Mouse (Mus musculus) hindbrain, embryonic 14.5 days (tissue): ENCODE data around the gene Ccdc87. TPM values are rescaled to one million over a fixed set of nuclear protein-coding genes. Genes with fewer than 3 reads are reported as not detected.
A peak's percentile ranks its signal among the peaks of the same experiment; 100 is the strongest.

Experiments
- ATAC-seq: fragments of 200-750 bp; cut with Nextera tagmentation; 2 replicates; pipeline ENCODE4 v1.8.0; 2017; ENCODE audit warnings: moderate number of reproducible peaks, mild to moderate bottlenecking, moderate TSS enrichment, moderate library complexity; ENCODE audit not compliant: low FRiP score
- DNase-seq: peaks from one replicate; pipeline ENCODE4 v3.0.0-alpha.2; 2015; ENCODE audit warnings: low spot score
- H3K27ac ChIP-seq: fragments of 300-500 bp; sonication (generic); 2 replicates; pipeline ENCODE4 v1.5.1; 2014; ENCODE audit warnings: mild to moderate bottlenecking, moderate library complexity
- H3K27me3 ChIP-seq: fragments of 300-500 bp; sonication (generic); 2 replicates; pipeline ENCODE4 v1.6.1; 2014; ENCODE audit warnings: mild to moderate bottlenecking, low read length, mixed read lengths; ENCODE audit not compliant: control insufficient read depth, insufficient read depth
- H3K36me3 ChIP-seq: fragments of 300-500 bp; sonication (generic); replicated peaks from 2 replicates; pipeline ENCODE4 v1.6.1; 2014; ENCODE audit not compliant: control insufficient read depth, insufficient read depth
- H3K4me1 ChIP-seq: fragments of 300-500 bp; sonication (generic); replicated peaks from 2 replicates; pipeline ENCODE4 v1.6.1; 2014; ENCODE audit warnings: antibody characterized with exemption, low read length, mixed read lengths; ENCODE audit not compliant: control insufficient read depth, insufficient read depth
- H3K4me2 ChIP-seq: fragments of 300-500 bp; sonication (generic); replicated peaks from 2 replicates; pipeline ENCODE4 v1.6.1; 2014; ENCODE audit warnings: mild to moderate bottlenecking, moderate library complexity
- H3K4me3 ChIP-seq: fragments of 300-500 bp; sonication (generic); replicated peaks from 2 replicates; pipeline ENCODE4 v1.5.1; 2014; ENCODE audit warnings: mild to moderate bottlenecking, low read length
- H3K9ac ChIP-seq: fragments of 300-500 bp; sonication (generic); 2 replicates; pipeline ENCODE4 v1.6.1; 2014
- H3K9me3 ChIP-seq: fragments of 300-500 bp; sonication (generic); 2 replicates; pipeline ENCODE4 v1.6.1; 2016; ENCODE audit warnings: low read length; ENCODE audit not compliant: control insufficient read depth
- WGBS: fragments of 180-500 bp; shearing (Covaris S2); extraction: QIAGEN DNeasy Blood & Tissue Kit; methylation state at CpG from one replicate; pipeline ENCODE4 v1.1.7; 2014; 5-methylcytosine and 5-hydroxymethylcytosine counted together
- polyA plus RNA-seq: library from polyadenylated mRNA; unstranded; fragments of >200 nt; fragmentation: Nextera tagmentation; extraction: Ambion mirVana; gene quantifications from 2 replicates; pipeline ENCODE4 v1.2.1, GENCODE M21; 2014

Ccdc87 gene
- polyA plus RNA-seq, 1 experiment from 2014 or later, result 0.71 TPM

DNA sequence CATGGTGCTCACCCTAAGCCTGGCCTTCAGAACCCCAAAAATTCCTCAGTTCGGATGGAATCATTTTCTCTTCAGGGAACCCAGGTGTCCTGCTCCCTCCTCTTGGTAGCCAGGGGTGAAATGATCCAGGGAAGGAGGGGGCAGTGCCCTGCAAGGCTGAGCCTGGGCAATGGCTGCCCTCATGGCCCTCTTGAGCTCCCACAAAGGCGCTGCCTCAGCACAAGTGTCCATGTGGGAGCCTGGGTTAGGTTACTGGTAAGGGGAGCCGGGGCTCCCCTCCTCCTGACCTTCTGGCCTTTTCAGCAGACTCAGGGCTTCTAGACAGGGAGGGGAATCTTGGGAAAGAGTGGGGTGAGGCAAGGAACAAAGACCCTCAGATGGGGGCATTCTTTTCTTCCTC lies 37.6 kb downstream of the Ccdc87 start:
- Histone ChIP-seq H3K27me3 (no peaks in the 10 kb centered on the region), H3K9me3 (no peaks in the 10 kb centered on the region), H3K9ac (no peak overlapping the region), H3K36me3 (no peaks in the 10 kb centered on the region), H3K27ac (no peak overlapping the region), H3K4me3 (no peak overlapping the region), H3K4me1 (peaks cover 14% of the 10 kb centered on the region), H3K4me2 (no peak overlapping the region)
- 55% methylated on average over 3 of the region's 3 CpGs for WGBS
- no peak for DNase-seq
- no peak for ATAC-seq

- Histone ChIP-seq H3K4me3 (peak within 1 kb of the TSS; percentile 93), H3K9me3 (no peaks in the 10 kb centered on the region), H3K9ac (peak within 1 kb of the TSS; percentile 91), H3K4me1 (peaks cover 14% of the 10 kb centered on the region), H3K36me3 (0 out of 2 replicates have a peak, but pooled peaks cover 5% of the 10 kb centered on the region), H3K27ac (peak within 1 kb of the TSS; percentile 67), H3K27me3 (no peaks in the 10 kb centered on the region), H3K4me2 (peak within 1 kb of the TSS; percentile 93)
- 4% methylated on average over 17 of the region's 17 CpGs for WGBS
- ATAC-seq, result no peak
- no peak for DNase-seq
Observed at GRCm38 (mm10) chr19:4877785-4878184, 38.6 kb downstream of the Ccdc87 start, which contains the start of gene Actn3. TSS of gene Actn3 (minus strand) at chr19:4877909.

- peak within 1 kb of the TSS; percentile 93 for H3K4me2 ChIP-seq
- H3K27ac ChIP-seq, result peak within 1 kb of the TSS; percentile 67
- 2% methylated on average over 52 of the region's 52 CpGs for WGBS
Observed at GRCm38 (mm10) chr19:4878405-4879323, 39.5 kb downstream of the Ccdc87 start, which contains the start of gene Zdhhc24. TSS of gene Zdhhc24 (plus strand) at chr19:4878668.

DNA sequence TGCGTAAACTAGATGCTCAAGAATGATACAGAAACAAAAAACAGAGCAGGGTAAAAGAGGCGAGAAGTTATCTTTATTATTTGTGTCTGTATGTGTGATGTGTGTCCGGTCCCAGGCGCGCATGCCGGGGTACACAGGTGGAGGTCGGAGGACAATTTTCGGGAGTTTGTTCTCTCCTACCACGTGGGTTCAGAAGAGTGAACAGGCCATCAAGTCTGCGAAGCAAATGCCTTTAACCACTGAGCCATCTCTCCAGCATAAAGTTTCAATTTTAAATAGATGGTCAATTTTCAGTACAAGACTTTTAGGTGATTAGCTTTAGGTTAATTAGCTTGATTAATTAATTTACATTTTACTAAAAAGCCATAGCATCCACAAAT lies 40.1 kb downstream of the Ccdc87 start:
- peak overlapping the region; percentile 93 for H3K4me3 ChIP-seq
- no peak for ATAC-seq
- H3K36me3 ChIP-seq, result peaks cover 18% of the 10 kb centered on the region; the same call in 1 of the 2 replicates
- H3K4me1 ChIP-seq, result peaks cover 14% of the 10 kb centered on the region
- peak overlapping the region; percentile 93 for H3K4me2 ChIP-seq
- peak overlapping the region; percentile 91 for H3K9ac ChIP-seq
- no peaks in the 10 kb centered on the region for H3K9me3 ChIP-seq
- H3K27ac ChIP-seq, result no peak overlapping the region
- WGBS, result 69% methylated on average over 10 of the region's 10 CpGs
- no peak for DNase-seq
- H3K27me3 ChIP-seq, result no peaks in the 10 kb centered on the region

More at GRCm38 (mm10) chr19:4878405-4879323, 39.5 kb downstream of the Ccdc87 start, which contains the start of gene Zdhhc24:
- ATAC-seq (peak; percentile 98), DNase-seq (peak; percentile 95)
- H3K4me3 ChIP-seq, result peak within 1 kb of the TSS; percentile 93
- H3K36me3 ChIP-seq, result peaks cover 13% of the 10 kb centered on the region; the same call in 1 of the 2 replicates
- no peaks in the 10 kb centered on the region for H3K9me3 ChIP-seq
- peak within 1 kb of the TSS; percentile 91 for H3K9ac ChIP-seq
- no peaks in the 10 kb centered on the region for H3K27me3 ChIP-seq
- peaks cover 14% of the 10 kb centered on the region for H3K4me1 ChIP-seq

- WGBS, result 88% methylated on average over 4 of the region's 4 CpGs
Observed at GRCm38 (mm10) chr19:4883961-4884360, 44.8 kb downstream of the Ccdc87 start.

DNA sequence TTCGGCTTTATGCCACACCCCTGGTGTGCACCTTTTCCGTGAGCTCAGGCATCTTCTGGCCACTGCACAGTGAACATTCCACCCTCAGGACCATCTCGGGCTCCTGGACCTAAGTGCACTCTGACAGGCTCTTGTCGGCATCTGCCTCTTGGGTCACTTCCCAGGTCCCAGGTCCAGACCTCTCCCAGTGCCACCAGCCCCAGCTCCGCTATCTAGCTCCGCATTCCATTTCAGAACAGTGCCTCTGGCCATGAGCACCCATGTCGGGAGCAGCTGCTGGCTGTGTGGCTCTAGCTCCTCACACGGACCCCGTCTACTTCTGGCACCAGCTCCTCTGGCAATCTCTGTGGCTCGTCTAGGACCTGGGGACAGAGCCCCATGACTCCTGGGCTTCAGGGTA lies 50.6 kb downstream of the Ccdc87 start:
- Histone ChIP-seq H3K27ac (no peak overlapping the region), H3K4me2 (no peak overlapping the region), H3K9me3 (no peaks in the 10 kb centered on the region), H3K27me3 (no peaks in the 10 kb centered on the region), H3K4me3 (no peak overlapping the region), H3K36me3 (peaks cover 41% of the 10 kb centered on the region), H3K9ac (no peak overlapping the region), H3K4me1 (no peaks in the 10 kb centered on the region)
- DNase-seq, result no peak
- WGBS, result 88% methylated on average over 10 of the region's 10 CpGs
- ATAC-seq, result no peak

More at GRCm38 (mm10) chr19:4883961-4884360, 44.8 kb downstream of the Ccdc87 start:
- Histone ChIP-seq H3K4me1 (peaks cover 5% of the 10 kb centered on the region), H3K27me3 (no peaks in the 10 kb centered on the region), H3K36me3 (peaks cover 18% of the 10 kb centered on the region; the same call in 1 of the 2 replicates), H3K9ac (no peak overlapping the region), H3K9me3 (no peaks in the 10 kb centered on the region), H3K27ac (no peak overlapping the region), H3K4me3 (no peak overlapping the region), H3K4me2 (no peak overlapping the region)
- no peak for DNase-seq
- ATAC-seq, result no peak

DNA sequence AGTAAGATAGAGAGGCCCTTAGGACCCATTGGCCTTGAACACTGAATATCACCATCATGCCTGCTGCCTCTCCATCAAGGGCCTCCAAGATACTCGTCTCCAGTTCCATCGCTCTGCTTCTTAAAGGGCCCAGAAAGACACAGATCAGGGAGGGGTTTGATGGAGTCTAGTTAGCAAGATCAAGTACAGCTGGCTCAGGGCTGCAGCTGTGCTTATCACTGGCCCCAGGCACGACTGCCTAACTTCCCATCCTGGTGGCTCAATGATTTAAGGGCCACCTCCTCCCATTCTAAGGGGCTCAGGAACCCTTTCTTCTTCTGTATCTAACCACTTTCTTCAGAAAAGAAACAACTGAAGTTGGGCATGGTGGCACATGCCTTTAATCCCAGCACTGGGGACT lies 52.6 kb downstream of the Ccdc87 start:
- H3K4me3 ChIP-seq, result no peak overlapping the region
- 82% methylated on average over 3 of the region's 3 CpGs for WGBS
- no peak overlapping the region for H3K9ac ChIP-seq
- DNase-seq (no peak), ATAC-seq (no peak)
- H3K27me3 ChIP-seq, result no peaks in the 10 kb centered on the region
- H3K36me3 ChIP-seq, result peaks cover 49% of the 10 kb centered on the region
- no peak overlapping the region for H3K27ac ChIP-seq
- H3K4me2 ChIP-seq, result no peak overlapping the region
- H3K4me1 ChIP-seq, result no peaks in the 10 kb centered on the region
- no peaks in the 10 kb centered on the region for H3K9me3 ChIP-seq

Other genes with a start within 250 kb of the Ccdc87 start
- gene Lrfn4, start 223.7 kb upstream of the Ccdc87 start, polyA plus RNA-seq, result 17.9 and 18.9 TPM in 2 replicates
- gene Rce1, start 213.7 kb upstream of the Ccdc87 start, polyA plus RNA-seq, result 47.0 and 53.3 TPM in 2 replicates
- 5.4 and 6.3 TPM in 2 replicates for gene Gm960, start 140.7 kb upstream of the Ccdc87 start, polyA plus RNA-seq
- gene Sptbn2, start 128.2 kb upstream of the Ccdc87 start, polyA plus RNA-seq, result 38.3 and 38.4 TPM in 2 replicates
- gene Rbm4b, start 82.9 kb upstream of the Ccdc87 start, polyA plus RNA-seq, result 132 and 136 TPM in 2 replicates
- gene Rbm4, start 45.5 kb upstream of the Ccdc87 start, polyA plus RNA-seq, result 78.9 and 82.7 TPM in 2 replicates
- 8.6 and 10.5 TPM in 2 replicates for gene Gm21992, start 27.8 kb upstream of the Ccdc87 start, polyA plus RNA-seq
- gene Rbm14, start 27.7 kb upstream of the Ccdc87 start, polyA plus RNA-seq, result 56.3 and 62.8 TPM in 2 replicates
- 31.9 and 41.4 TPM in 2 replicates for gene Ccs, start within 50 bp of the Ccdc87 start, polyA plus RNA-seq
- gene Ctsf, start 15.8 kb downstream of the Ccdc87 start, polyA plus RNA-seq, result 68.8 and 74.4 TPM in 2 replicates
- gene Actn3, start 38.5 kb downstream of the Ccdc87 start, polyA plus RNA-seq, result 2.9 and 3.2 TPM in 2 replicates
- gene Zdhhc24, start 39.3 kb downstream of the Ccdc87 start, polyA plus RNA-seq, result 17.0 and 17.7 TPM in 2 replicates
- 12.5 and 12.9 TPM in 2 replicates for gene Bbs1, start 67.3 kb downstream of the Ccdc87 start, polyA plus RNA-seq
- gene Dpp3, start 88.9 kb downstream of the Ccdc87 start, polyA plus RNA-seq, result 90.7 and 95.7 TPM in 2 replicates
- gene Peli3, start 103.8 kb downstream of the Ccdc87 start, polyA plus RNA-seq, result 9.5 and 11.6 TPM in 2 replicates
- gene Mrpl11, start 122.8 kb downstream of the Ccdc87 start, polyA plus RNA-seq, result 119 TPM in 2 replicates
- gene Npas4, start 150.9 kb downstream of the Ccdc87 start, polyA plus RNA-seq, result 0.23 and 0.31 TPM in 2 replicates
- gene Slc29a2, start 184.5 kb downstream of the Ccdc87 start, polyA plus RNA-seq, result 9.9 and 10.7 TPM in 2 replicates
- gene B4gat1, start 199.5 kb downstream of the Ccdc87 start, polyA plus RNA-seq, result 93.7 and 101 TPM in 2 replicates
- gene AC124502.3, start 199.5 kb downstream of the Ccdc87 start, polyA plus RNA-seq, result 1.4 and 1.9 TPM in 2 replicates
- 28.6 and 29.5 TPM in 2 replicates for gene Brms1, start 202.0 kb downstream of the Ccdc87 start, polyA plus RNA-seq
- 1.1 and 1.4 TPM in 2 replicates for gene Rin1, start 211.1 kb downstream of the Ccdc87 start, polyA plus RNA-seq
- gene Cd248, start 228.7 kb downstream of the Ccdc87 start, polyA plus RNA-seq, result 23.8 and 26.4 TPM in 2 replicates
- 20.7 and 23.8 TPM in 2 replicates for gene Tmem151a, start 246.2 kb downstream of the Ccdc87 start, polyA plus RNA-seq
- gene Yif1a, start 249.2 kb downstream of the Ccdc87 start, polyA plus RNA-seq, result 62.4 and 72.6 TPM in 2 replicates